Mouse (Mus musculus) stomach, postnatal 0 days (tissue): ENCODE data around the gene Arf6.

Experiments
- CTCF ChIP-seq: IDR thresholded peaks from 2 replicates; pipeline ENCODE4 v1.5.1; 2016; ENCODE audit warnings: antibody characterized with exemption, low read depth, mild to moderate bottlenecking, moderate library complexity
- EP300 ChIP-seq: optimal IDR thresholded peaks from 2 replicates; pipeline ENCODE3; 2016; ENCODE audit warnings: antibody characterized with exemption

DNA sequence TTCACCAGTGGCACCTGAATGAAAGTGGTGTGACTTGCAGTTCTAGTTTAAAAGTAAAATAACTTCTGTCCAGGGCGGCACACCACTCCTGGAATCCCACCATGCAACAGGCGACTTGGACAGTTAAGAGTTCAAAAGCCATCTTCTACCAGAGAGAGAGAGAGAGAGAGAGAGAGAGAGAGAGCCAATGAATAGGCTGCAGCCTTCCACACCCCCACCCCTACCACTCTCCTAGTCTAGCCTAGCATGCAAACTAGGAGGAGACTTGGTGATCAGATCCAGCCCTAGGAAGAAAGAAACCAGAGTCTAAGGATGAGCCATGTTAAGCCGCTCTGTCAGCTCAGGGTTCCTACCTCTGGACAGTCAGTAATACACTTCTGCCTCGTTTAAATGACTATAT is 9.6 kb upstream of the Arf6 start:
- TF ChIP-seq EP300 (no peak), CTCF (no peak)
